Mouse (Mus musculus) liver, embryonic 14.5 days (tissue): Measurements from ENCODE around the gene Mark4.

Source experiments
- CTCF ChIP-seq: IDR thresholded peaks from 2 replicates; pipeline ENCODE4 v1.5.1; 2016; ENCODE audit warnings: antibody characterized with exemption, low read depth, control low read depth
- EP300 ChIP-seq: IDR thresholded peaks from 2 replicates; pipeline ENCODE4 v1.6.1; 2016; ENCODE audit warnings: antibody characterized with exemption, low read depth

DNA sequence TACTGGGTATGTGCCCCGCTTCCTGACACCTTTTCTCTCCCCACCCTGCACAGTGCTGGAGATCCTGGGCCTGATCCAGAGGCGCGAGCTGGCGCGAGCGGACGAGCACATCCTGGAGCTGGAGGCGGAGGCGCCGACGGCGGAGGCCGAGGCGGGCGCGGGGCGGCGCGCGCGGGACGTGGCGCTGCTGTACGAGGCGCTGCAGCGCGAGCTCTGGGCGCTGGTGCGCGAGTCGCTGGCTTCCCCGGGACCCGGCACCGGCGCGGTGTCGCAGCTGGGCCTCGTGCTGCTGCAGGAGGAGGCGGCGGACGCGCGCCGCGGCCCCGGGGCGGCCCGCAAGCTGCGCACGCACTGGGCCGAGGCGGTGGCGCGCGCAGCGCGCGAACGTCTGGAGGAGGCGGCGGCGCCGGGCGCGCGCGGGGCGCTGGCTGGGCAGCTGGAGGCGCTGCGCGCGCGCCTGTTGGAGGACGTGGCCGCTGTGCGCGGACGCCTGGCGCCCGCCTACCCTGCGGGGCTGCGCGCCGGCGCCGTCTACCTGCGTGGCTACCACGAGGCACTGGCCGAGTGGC lies 15.3 kb upstream of the Mark4 start:
- TF ChIP-seq CTCF, result no peak
- TF ChIP-seq EP300, result no peak
